Mouse (Mus musculus): ENCODE results near the gene Gpn3. TPM values are rescaled to one million over a fixed set of nuclear protein-coding genes. Genes with fewer than 3 reads are reported as not detected.

The Gpn3 gene
- 70.5 and 83.4 TPM in 2 replicates for polyA plus RNA-seq (2016; fragmentation: Nextera tagmentation; extraction: Ambion mirVana)

DNA sequence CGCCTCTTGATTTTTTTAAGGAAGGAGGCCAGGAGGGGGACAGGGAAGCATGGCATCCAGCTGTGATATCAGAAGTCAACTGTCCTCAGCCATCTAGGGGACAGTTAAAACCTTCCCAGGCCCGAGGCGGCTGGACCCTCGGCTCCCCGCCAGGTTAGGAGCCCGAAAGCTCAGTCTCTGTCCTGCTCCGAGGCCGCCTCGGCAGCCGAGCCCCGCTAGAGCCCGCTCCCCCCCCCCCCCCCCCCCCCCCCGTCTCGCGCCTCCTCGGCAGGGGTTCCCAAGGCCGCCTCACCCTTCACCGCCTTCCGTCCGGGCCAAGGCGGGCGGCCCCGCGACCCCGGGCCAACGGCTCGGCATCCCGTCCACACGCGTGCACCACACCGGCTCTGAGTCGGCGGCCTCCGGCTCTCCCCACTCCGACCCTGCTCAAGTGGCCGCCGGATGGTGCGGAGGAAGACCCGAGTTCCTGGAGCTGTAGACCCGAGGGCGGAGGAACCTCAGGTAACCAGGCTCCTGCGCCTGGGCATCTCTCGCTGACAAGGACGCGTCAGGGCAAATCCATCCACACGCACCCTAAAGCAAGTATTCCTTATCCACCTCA is at the start of gene Gpn3:
Gene Gpn3 (plus strand): TSS at position 286 of the 601 bp plus-strand sequence.
- H3K27ac ChIP-seq = peak within 1 kb of the TSS; percentile 94
- peak within 1 kb of the TSS; percentile 92 for H3K4me3 ChIP-seq
- peaks cover 53% of the 10 kb centered on the region for H3K36me3 ChIP-seq
- DNase-seq (ENCODE audit: low spot score) = no peak
- peaks cover 17% of the 10 kb centered on the region for H3K4me1 ChIP-seq
- H3K9me3 ChIP-seq = no peaks in the 10 kb centered on the region
- under 1% methylated on average over 35 of the region's 46 CpGs for WGBS
- H3K27me3 ChIP-seq (ENCODE audit: insufficient read depth, poor library complexity, severe bottlenecking) = no peaks in the 10 kb centered on the region

DNA sequence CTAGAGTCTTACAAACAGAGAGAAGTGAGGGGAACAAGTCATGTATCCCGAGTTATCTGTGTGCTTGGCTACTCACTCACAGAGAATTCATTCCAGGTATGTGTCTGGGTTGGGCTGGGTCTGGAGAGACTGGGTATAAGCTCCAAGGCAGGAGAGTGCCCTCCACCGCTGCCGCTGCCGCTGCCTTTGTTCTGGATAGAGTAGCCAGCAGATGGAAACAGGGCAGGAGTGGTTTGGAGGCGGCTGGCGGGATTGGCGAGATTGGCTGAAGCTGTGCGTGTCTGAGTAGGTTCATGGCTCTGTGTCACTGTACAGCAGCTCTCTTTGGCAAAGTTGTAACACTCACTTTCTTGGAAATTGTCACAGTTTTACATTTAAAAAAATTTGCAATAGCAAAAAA is 48.2 kb upstream of the Gpn3 start:
- Histone ChIP-seq H3K4me1 (peaks cover 16% of the 10 kb centered on the region), H3K4me3 (no peak overlapping the region), H3K27me3 (ENCODE audit: insufficient read depth, poor library complexity, severe bottlenecking) (no peaks in the 10 kb centered on the region), H3K9me3 (no peaks in the 10 kb centered on the region), H3K36me3 (peaks cover 51% of the 10 kb centered on the region), H3K27ac (no peak overlapping the region)
- DNase-seq (ENCODE audit: low spot score) = no peak
- 80% methylated on average over 8 of the region's 8 CpGs for WGBS

DNA sequence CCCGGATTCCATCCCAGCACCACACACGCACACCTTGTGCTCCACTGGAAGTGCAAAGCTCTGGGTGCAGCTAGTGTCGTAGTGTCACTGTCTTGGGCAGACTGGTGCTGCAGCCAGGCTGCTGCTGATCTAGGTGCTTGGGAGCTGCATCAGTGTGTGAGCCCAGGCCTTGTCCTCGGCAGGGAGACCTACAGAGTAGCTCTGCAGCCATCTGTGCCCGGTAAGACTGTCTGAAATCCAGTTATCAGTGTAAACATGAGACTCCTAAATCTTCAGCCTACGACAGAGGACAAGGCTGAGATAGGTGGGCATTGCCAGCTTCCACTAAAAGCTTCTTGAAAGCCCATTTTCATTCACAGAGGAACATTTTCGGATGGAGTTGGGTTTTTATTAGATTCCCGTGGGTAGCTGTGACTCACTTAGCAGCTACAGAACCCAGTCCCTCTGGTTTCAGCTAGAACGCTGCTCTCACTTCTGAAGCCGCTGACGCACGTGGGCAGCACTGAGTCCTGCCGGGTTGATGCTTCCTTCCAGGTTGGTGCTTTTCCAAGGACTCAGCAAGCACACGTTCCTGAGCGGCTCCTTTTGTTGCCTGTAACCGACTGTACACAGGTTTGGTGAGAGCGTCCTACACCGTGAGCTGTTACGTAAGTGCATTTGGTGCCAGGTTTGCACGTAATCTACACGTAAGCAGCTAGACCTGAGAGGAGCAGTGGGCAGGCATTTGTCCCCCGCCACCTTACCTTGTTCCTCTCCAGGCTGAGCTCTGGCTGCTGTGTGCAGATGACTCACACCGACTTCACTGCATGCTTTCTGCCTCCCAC is 46.9 kb upstream of the Gpn3 start:
- Histone ChIP-seq H3K4me3 (no peak overlapping the region), H3K4me1 (peaks cover 8% of the 10 kb centered on the region), H3K27ac (no peak overlapping the region), H3K9me3 (no peaks in the 10 kb centered on the region), H3K36me3 (peaks cover 49% of the 10 kb centered on the region), H3K27me3 (ENCODE audit: insufficient read depth, poor library complexity, severe bottlenecking) (no peaks in the 10 kb centered on the region)
- WGBS = 88% methylated on average over 23 of the region's 23 CpGs
- DNase-seq (ENCODE audit: low spot score) = no peak

DNA sequence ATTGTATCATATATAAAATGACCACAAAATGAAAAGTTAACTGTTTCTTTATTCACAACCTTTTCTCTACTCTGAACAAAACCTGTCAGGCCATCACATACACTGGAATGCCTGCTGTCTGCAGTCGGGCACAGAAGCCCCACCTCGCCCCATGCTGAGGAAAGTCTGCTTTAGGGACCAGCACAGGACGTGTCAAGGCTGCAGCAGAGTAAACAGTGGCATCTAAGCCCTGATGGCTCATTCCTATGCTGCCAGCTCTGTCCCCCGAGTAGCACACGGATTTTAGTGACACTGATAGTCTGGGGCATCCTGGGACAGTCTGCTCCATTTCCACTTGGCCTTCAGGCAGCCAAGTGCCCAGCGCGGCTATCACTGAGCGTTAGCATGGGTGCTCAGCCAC is 46.2 kb upstream of the Gpn3 start:
- H3K36me3 ChIP-seq = peaks cover 43% of the 10 kb centered on the region
- 86% methylated on average over 8 of the region's 8 CpGs for WGBS
- no peaks in the 10 kb centered on the region for H3K27me3 ChIP-seq (ENCODE audit: insufficient read depth, poor library complexity, severe bottlenecking)

DNA sequence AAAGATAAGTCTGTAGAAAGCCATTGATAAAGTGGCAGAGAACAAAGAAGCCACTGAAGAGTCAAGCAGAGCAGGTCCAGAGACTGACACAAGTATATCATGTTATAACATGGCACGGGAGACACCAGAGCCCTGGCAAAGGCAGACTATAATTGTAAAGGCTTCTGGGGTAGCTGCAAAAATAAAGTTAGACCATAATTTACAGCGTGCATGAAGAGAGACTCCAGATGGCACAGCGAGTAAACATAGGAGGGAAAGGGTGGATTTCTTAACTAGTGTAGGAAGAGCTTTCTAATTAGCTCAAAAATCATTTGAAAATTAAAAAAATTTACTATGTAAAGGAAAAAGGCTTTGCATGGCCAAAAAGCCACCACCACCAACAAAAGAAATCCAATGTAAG is 44.4 kb upstream of the Gpn3 start:
- Histone ChIP-seq H3K9me3 (no peaks in the 10 kb centered on the region), H3K4me1 (no peaks in the 10 kb centered on the region), H3K27ac (no peak overlapping the region), H3K27me3 (ENCODE audit: insufficient read depth, poor library complexity, severe bottlenecking) (no peaks in the 10 kb centered on the region), H3K4me3 (no peak overlapping the region), H3K36me3 (peaks cover 32% of the 10 kb centered on the region)
- DNase-seq (ENCODE audit: low spot score) = no peak
- 90% methylated on average over 3 of the region's 3 CpGs for WGBS

More for the DNA sequence above, 46.2 kb upstream of the Gpn3 start:
- no peak overlapping the region for H3K27ac ChIP-seq
- DNase-seq (ENCODE audit: low spot score) = no peak
- H3K4me3 ChIP-seq = no peak overlapping the region
- H3K4me1 ChIP-seq = peaks cover 1% of the 10 kb centered on the region; the same call in 1 of the 2 replicates
- no peaks in the 10 kb centered on the region for H3K9me3 ChIP-seq

DNA sequence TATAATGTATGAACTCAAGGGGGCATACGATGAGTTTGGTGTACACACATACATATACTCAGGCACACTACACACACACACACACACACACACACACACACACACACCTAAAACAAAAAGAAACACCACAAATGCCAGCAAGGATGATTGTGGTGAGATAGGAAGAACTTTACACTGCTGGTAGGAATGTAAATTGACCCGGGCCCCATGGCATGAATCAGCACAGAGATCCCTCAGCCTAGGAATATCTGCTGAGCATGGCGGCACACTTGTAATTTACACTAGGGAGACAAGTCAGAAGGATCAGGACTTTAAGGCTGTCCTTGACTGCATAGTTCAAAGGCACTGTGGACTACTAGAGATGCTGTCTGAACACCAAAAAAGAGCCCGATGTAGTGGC is 41.4 kb upstream of the Gpn3 start:
- H3K4me1 ChIP-seq = no peaks in the 10 kb centered on the region
- no peaks in the 10 kb centered on the region for H3K27me3 ChIP-seq (ENCODE audit: insufficient read depth, poor library complexity, severe bottlenecking)
- no peaks in the 10 kb centered on the region for H3K9me3 ChIP-seq
- H3K27ac ChIP-seq = no peak overlapping the region
- no peak for DNase-seq (ENCODE audit: low spot score)
- peaks cover 16% of the 10 kb centered on the region for H3K36me3 ChIP-seq
- 86% methylated on average over 4 of the region's 4 CpGs for WGBS
- no peak overlapping the region for H3K4me3 ChIP-seq

DNA sequence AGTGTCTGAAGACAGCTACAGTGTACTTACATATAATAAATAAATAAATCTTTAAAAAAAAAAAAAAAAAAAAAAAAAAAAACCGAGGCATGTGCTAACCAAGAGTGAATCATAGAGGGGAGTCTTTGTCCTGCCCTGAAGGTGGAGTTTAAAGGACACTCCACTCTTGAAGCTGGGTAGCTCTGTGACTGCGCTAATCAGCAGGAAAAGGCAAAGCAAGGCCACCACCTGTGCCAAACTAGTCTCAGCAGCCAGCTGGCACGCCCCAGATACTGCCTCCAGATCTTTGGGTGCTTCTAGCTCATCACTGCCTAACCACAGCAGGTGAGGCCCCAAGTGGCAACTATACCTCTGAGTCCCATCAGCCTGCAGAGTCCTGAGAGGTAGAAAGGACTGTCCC is 37.0 kb upstream of the Gpn3 start:
- WGBS = 69% methylated on average over 3 of the region's 3 CpGs
- Histone ChIP-seq H3K36me3 (no peaks in the 10 kb centered on the region), H3K4me1 (no peaks in the 10 kb centered on the region), H3K27me3 (ENCODE audit: insufficient read depth, poor library complexity, severe bottlenecking) (no peaks in the 10 kb centered on the region), H3K9me3 (no peaks in the 10 kb centered on the region), H3K4me3 (no peak overlapping the region), H3K27ac (no peak overlapping the region)
- DNase-seq (ENCODE audit: low spot score) = no peak

DNA sequence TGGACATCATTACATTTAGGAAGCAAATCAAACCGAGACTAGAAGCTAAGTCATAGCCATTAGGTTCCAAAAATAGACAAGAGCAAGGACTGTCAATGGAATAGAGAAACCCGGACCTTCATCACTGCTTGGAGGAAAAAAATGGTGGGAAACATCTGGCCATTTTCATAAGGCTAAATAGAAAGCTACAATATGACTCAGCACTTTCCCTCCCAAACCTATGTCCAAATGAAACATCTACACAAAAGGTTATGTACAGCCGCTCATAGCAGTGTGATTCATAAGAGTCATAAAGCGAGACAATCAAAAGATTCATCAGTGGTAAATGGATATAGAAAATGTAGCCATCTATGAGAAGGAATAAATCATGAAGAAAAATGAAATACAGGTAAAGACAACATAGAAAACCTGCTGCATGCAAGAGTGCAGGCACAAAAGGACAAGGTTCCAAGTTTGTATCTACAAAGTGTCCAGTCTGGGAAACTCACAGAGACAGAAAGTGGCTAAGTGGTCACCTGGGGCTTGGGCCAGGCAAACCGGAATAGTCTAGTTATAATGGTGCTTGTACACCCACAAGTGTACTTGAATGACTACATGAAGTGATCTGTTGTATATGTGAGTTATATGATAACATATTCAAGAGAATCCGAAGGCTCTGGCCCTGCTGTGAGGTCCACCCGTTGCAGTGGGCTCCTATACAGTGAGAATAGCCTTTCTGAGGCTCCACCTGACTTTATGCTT is 35.0 kb upstream of the Gpn3 start:
- H3K4me1 ChIP-seq = no peaks in the 10 kb centered on the region
- no peak for DNase-seq (ENCODE audit: low spot score)
- H3K4me3 ChIP-seq = no peak overlapping the region
- H3K36me3 ChIP-seq = no peaks in the 10 kb centered on the region
- 89% methylated on average over 7 of the region's 7 CpGs for WGBS
- no peak overlapping the region for H3K27ac ChIP-seq
- no peaks in the 10 kb centered on the region for H3K27me3 ChIP-seq (ENCODE audit: insufficient read depth, poor library complexity, severe bottlenecking)
- no peaks in the 10 kb centered on the region for H3K9me3 ChIP-seq

DNA sequence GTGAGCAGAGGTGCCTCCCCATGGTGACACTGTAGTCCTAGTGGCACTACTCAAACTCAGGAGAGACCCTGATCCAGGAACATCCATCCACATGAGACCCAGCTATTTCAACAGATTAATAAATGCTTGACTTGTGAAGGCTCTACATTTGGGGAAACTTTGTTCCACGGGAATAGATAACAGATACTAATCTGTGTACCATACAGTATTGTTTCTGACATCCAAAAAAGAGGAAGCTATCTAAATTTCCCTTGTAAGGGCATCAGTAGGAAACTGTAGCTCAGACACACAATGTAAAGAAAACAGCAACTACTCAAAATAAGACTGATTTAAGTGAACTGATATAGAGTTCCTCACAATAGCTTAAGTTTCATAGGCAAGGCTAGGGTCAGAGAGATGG is 28.8 kb upstream of the Gpn3 start:
- Histone ChIP-seq H3K4me3 (no peak overlapping the region), H3K4me1 (peaks cover 2% of the 10 kb centered on the region; the same call in 1 of the 2 replicates), H3K9me3 (no peaks in the 10 kb centered on the region), H3K27ac (no peak overlapping the region), H3K27me3 (ENCODE audit: insufficient read depth, poor library complexity, severe bottlenecking) (no peaks in the 10 kb centered on the region), H3K36me3 (no peaks in the 10 kb centered on the region)
- WGBS = 67% methylated on average over 1 of the region's 1 CpGs
- DNase-seq (ENCODE audit: low spot score) = no peak

DNA sequence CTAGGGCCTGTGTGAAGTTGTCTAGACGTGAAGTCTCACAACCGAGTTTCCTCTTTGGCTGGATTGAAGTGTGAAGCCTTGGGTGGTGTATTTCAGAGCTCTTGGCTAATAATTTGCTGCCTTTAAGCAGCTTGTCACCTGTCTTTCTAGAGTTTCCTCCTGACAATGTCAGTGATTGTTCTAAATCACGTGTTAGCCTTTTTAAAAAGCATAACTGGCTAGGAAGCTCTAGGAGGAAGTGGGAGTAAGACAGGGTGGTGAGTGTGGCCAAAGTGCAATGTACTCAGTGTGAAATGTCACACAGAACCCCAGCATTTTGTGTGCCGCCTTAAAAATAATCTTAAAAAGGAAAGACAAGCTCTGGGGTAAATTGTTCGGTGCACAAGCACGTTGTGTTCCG is 27.9 kb upstream of the Gpn3 start:
- DNase-seq (ENCODE audit: low spot score) = no peak
- Histone ChIP-seq H3K36me3 (no peaks in the 10 kb centered on the region), H3K27ac (no peak overlapping the region), H3K27me3 (ENCODE audit: insufficient read depth, poor library complexity, severe bottlenecking) (no peaks in the 10 kb centered on the region), H3K4me1 (peaks cover 2% of the 10 kb centered on the region; the same call in 1 of the 2 replicates), H3K4me3 (no peak overlapping the region), H3K9me3 (no peaks in the 10 kb centered on the region)
- 52% methylated on average over 7 of the region's 7 CpGs for WGBS

DNA sequence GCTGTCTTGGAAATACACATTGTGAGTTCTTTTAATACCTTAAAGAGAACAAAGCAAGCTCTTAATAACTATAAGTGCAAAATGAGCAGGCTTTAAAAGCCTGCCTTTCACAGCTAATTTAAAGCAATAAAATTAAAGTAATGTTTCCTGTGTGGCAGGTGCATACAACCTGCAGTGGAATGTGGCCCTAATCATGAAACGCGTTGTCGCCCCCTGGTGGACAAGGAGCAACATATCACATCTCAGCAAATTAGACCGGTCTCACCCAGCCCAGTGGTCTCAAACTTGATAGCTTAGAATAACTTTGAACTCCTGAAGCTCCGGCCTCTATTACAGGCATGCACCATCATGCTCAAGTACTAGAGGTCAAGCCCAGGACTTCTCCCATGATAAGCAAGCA is 27.4 kb upstream of the Gpn3 start:
- WGBS = 6% methylated on average over 5 of the region's 5 CpGs
- H3K36me3 ChIP-seq = no peaks in the 10 kb centered on the region
- no peak overlapping the region for H3K4me3 ChIP-seq
- peaks cover 2% of the 10 kb centered on the region; the same call in 1 of the 2 replicates for H3K4me1 ChIP-seq
- DNase-seq (ENCODE audit: low spot score) = peak; percentile 90
- no peak overlapping the region for H3K27ac ChIP-seq
- no peaks in the 10 kb centered on the region for H3K27me3 ChIP-seq (ENCODE audit: insufficient read depth, poor library complexity, severe bottlenecking)
- H3K9me3 ChIP-seq = no peaks in the 10 kb centered on the region

DNA sequence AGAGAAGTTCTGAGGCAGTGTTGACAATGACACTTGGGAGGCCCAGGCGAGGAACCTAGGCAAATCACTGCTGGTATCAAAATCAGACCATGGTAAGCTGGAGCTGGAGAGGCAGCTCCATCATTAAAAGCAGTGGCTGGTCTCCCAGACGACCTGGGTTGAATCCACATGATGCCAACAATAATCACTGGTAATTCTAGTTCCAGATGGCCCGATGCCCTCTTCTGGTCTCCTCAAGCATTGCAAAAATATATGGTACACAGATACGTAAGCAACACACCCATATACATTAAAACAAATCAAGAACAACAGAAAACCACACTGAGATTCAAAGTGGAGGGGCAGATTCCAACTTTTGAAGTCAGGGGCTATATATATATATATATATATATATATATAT is 25.9 kb upstream of the Gpn3 start:
- H3K27me3 ChIP-seq (ENCODE audit: insufficient read depth, poor library complexity, severe bottlenecking) = no peaks in the 10 kb centered on the region
- no peaks in the 10 kb centered on the region for H3K36me3 ChIP-seq
- H3K9me3 ChIP-seq = no peaks in the 10 kb centered on the region
- H3K4me3 ChIP-seq = no peak overlapping the region
- DNase-seq (ENCODE audit: low spot score) = no peak
- H3K27ac ChIP-seq = no peak overlapping the region
- WGBS = 76% methylated on average over 4 of the region's 4 CpGs
- peaks cover 2% of the 10 kb centered on the region; the same call in 1 of the 2 replicates for H3K4me1 ChIP-seq

Data from heart, embryonic 10.5 days (tissue).